Mouse (Mus musculus) brain, adult 2 months (tissue): ENCODE measurements around the gene Tmed1.
"Not testable (repeated sequence)": the region's sequence is repeated elsewhere in the genome, so short reads cannot be mapped to it uniquely, and the experiment has no call there.

Source experiments
- DNase-seq: peaks from one replicate; pipeline ENCODE4 v3.0.0; 2011; ENCODE audit warnings: low read depth, low spot score

The Tmed1 gene

GRCm38 (mm10) chr9:21525937-21526633 lies 16.0 kb upstream of the Tmed1 start, which contains the start of gene AB124611:
TSS of gene AB124611 (plus strand) at chr9:21526176.
- DNase-seq: no peak

- no peak for DNase-seq
These were observed 15.3 kb upstream of the Tmed1 start for GRCm38 (mm10) chr9:21525142-21525936.

- DNase-seq: not testable (repeated sequence)
These were observed 8.6 kb upstream of the Tmed1 start for GRCm38 (mm10) chr9:21518690-21519089.

GRCm38 (mm10) chr9:21517947-21518495 lies 8.0 kb upstream of the Tmed1 start:
- DNase-seq: no peak

- no peak for DNase-seq
These were observed 3.4 kb upstream of the Tmed1 start for GRCm38 (mm10) chr9:21513466-21513865.

GRCm38 (mm10) chr9:21511052-21511451 lies 1.0 kb upstream of the Tmed1 start:
- DNase-seq: no peak

GRCm38 (mm10) chr9:21510689-21511015 lies 600 bp upstream of the Tmed1 start:
- DNase-seq: no peak

GRCm38 (mm10) chr9:21508871-21509404 lies 1.1 kb downstream of the Tmed1 start:
- no peak for DNase-seq

GRCm38 (mm10) chr9:21507753-21508430 lies 2.2 kb downstream of the Tmed1 start:
- DNase-seq: no peak

- no peak for DNase-seq
These were observed 4.3 kb downstream of the Tmed1 start for GRCm38 (mm10) chr9:21505767-21506166.

- no peak for DNase-seq
These were observed 6.7 kb downstream of the Tmed1 start for GRCm38 (mm10) chr9:21503352-21503751.

GRCm38 (mm10) chr9:21498284-21498902 lies 11.7 kb downstream of the Tmed1 start:
- DNase-seq: no peak

- peak; percentile 33 for DNase-seq
These were observed 12.4 kb downstream of the Tmed1 start for GRCm38 (mm10) chr9:21497664-21498063.

GRCm38 (mm10) chr9:21497050-21497542 lies 13.0 kb downstream of the Tmed1 start:
- peak; percentile 73 for DNase-seq

- peak; percentile 44 for DNase-seq
These were observed 13.6 kb downstream of the Tmed1 start for GRCm38 (mm10) chr9:21496308-21497049.

- DNase-seq: peak; percentile 84
These were observed 15.3 kb downstream of the Tmed1 start for GRCm38 (mm10) chr9:21494726-21495125.

GRCm38 (mm10) chr9:21493907-21494306 lies 16.1 kb downstream of the Tmed1 start:
- no peak for DNase-seq

- DNase-seq: no peak
These were observed 19.4 kb downstream of the Tmed1 start for GRCm38 (mm10) chr9:21490696-21491095.

GRCm38 (mm10) chr9:21488246-21488645 lies 21.8 kb downstream of the Tmed1 start:
- DNase-seq: not testable (repeated sequence)

- no peak for DNase-seq
These were observed 26.0 kb downstream of the Tmed1 start for GRCm38 (mm10) chr9:21484065-21484464.
